Mouse (Mus musculus) cerebellum, adult 2 months (tissue): ENCODE measurements around the gene Syne2. TPM values are rescaled to one million over a fixed set of nuclear protein-coding genes. Genes with fewer than 3 reads are reported as not detected.

Source experiments
- DNase-seq, 2 experiments: peaks; one replicate each; pipeline ENCODE4 v3.0.0; 2021
- H3K27ac ChIP-seq: fragments of 200-500 bp; 2 replicates; pipeline ENCODE4 v1.5.1; 2012; ENCODE audit warnings: low read length, control low read depth, inconsistent platforms; ENCODE audit not compliant: insufficient read depth
- H3K27me3 ChIP-seq: fragments of 200-500 bp; 2 replicates; pipeline ENCODE4 v1.6.1; 2012; ENCODE audit warnings: inconsistent platforms, mild to moderate bottlenecking, low read length, moderate library complexity; ENCODE audit not compliant: control insufficient read depth, insufficient read depth
- H3K4me1 ChIP-seq: fragments of 200-500 bp; 2 replicates; pipeline ENCODE4 v1.6.1; 2011; ENCODE audit warnings: low read length; ENCODE audit not compliant: control insufficient read depth, insufficient read depth
- H3K4me3 ChIP-seq: fragments of 200-500 bp; replicated peaks from 2 replicates; pipeline ENCODE3; 2011; ENCODE audit warnings: mild to moderate bottlenecking, low read depth, low read length, control low read depth; ENCODE audit not compliant: insufficient read depth
- CTCF ChIP-seq: fragments of 200-500 bp; IDR thresholded peaks from 2 replicates; pipeline ENCODE4 v1.5.1; 2011; ENCODE audit warnings: low read depth, mild to moderate bottlenecking, control low read depth, low read length, moderate library complexity, borderline replicate concordance; ENCODE audit not compliant: insufficient read depth
- POLR2A ChIP-seq: fragments of 200-500 bp; IDR thresholded peaks from 2 replicates; pipeline ENCODE4 v1.6.1; 2011; ENCODE audit warnings: low read length, control low read depth, borderline replicate concordance; ENCODE audit not compliant: insufficient read depth
- WGBS: fragments of 180-500 bp; shearing (Covaris S2); methylation state at CpG from one replicate; pipeline ENCODE4 v1.1.7; 2018; 5-methylcytosine and 5-hydroxymethylcytosine counted together
- polyA plus RNA-seq: library from polyadenylated mRNA; depleted of rRNA; stranded (reverse); fragments of >200 nt; gene quantifications from 2 replicates; pipeline ENCODE4 v1.2.3, GENCODE M21; 2012

Syne2 gene
- polyA plus RNA-seq, 1 experiment, result 39.3 TPM

GRCm38 (mm10) chr12:76092789-76093466 lies 275.0 kb downstream of the Syne2 start:
- Histone ChIP-seq H3K27ac (no peak overlapping the region), H3K4me3 (no peak overlapping the region), H3K4me1 (peaks cover 13% of the 10 kb centered on the region), H3K27me3 (no peaks in the 10 kb centered on the region)
- WGBS, result 93% methylated on average over 11 of the region's 11 CpGs
- no peak for DNase-seq
- TF ChIP-seq CTCF, result no peak
- no peak for TF ChIP-seq POLR2A

- 61% methylated on average over 15 of the region's 15 CpGs for WGBS
- TF ChIP-seq POLR2A (no peak), CTCF (no peak)
- no peak overlapping the region for H3K27ac ChIP-seq
- H3K4me1 ChIP-seq, result peaks cover 13% of the 10 kb centered on the region
- no peak for DNase-seq
- no peak overlapping the region for H3K4me3 ChIP-seq
- no peaks in the 10 kb centered on the region for H3K27me3 ChIP-seq
Observed at GRCm38 (mm10) chr12:76093613-76094588, 276.0 kb downstream of the Syne2 start.

DNA sequence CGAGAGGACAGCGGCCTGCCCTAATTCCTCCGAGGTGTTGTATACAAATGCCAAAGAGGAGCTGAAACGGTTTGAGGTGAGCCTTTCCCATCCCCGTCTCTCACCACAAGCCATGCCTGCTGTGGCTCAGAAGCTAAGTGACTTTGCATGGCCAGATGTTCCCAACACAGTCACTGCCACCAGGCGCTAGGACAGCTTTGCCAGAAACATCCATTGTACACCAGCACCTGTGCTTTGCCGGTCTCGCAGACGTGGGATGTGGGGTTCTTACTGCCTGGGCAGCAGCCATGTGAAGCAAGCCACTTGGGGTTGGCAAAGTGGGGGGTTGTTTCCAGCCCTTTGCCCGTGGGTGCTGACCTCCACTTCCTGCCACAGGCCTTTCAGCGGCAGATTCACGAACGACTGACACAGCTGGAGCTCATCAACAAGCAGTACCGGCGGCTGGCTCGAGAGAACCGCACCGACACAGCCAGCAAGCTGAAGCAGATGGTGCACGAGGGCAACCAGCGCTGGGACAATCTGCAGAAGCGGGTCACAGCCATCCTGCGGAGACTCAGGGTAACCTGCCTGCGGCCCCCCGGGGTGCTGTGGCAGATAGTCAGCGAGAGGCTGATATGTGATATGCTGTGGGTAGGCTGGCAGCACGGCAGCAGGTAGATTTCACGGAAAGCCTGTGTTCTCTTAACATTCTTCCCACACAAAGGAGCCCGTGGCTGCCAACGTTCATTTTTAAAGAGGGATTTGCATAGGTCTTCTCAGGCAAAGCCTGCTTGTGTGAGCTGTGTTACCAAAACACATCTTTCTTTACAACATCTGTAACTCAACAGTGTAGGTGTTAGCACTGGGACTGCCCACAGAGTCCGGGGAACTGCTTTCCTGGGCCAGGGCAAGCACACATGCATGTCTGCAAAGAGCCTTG lies 277.4 kb downstream of the Syne2 start:
- peaks cover 13% of the 10 kb centered on the region for H3K4me1 ChIP-seq
- TF ChIP-seq CTCF (no peak), POLR2A (no peak)
- no peak overlapping the region for H3K27ac ChIP-seq
- WGBS, result 51% methylated on average over 30 of the region's 30 CpGs
- peak in 1 of 2 experiments; percentile 34 for DNase-seq
- H3K4me3 ChIP-seq, result no peak overlapping the region
- H3K27me3 ChIP-seq, result no peaks in the 10 kb centered on the region

GRCm38 (mm10) chr12:76102621-76103020 lies 284.7 kb downstream of the Syne2 start:
- peak; percentile 84 to 89 for DNase-seq
- H3K4me3 ChIP-seq, result no peak overlapping the region
- peaks cover 28% of the 10 kb centered on the region for H3K4me1 ChIP-seq
- H3K27ac ChIP-seq, result peak overlapping the region; percentile 31; the same call in 1 of the 2 replicates
- TF ChIP-seq CTCF, result no peak
- no peak for TF ChIP-seq POLR2A
- no peaks in the 10 kb centered on the region for H3K27me3 ChIP-seq
- 19% methylated on average over 12 of the region's 12 CpGs for WGBS

DNA sequence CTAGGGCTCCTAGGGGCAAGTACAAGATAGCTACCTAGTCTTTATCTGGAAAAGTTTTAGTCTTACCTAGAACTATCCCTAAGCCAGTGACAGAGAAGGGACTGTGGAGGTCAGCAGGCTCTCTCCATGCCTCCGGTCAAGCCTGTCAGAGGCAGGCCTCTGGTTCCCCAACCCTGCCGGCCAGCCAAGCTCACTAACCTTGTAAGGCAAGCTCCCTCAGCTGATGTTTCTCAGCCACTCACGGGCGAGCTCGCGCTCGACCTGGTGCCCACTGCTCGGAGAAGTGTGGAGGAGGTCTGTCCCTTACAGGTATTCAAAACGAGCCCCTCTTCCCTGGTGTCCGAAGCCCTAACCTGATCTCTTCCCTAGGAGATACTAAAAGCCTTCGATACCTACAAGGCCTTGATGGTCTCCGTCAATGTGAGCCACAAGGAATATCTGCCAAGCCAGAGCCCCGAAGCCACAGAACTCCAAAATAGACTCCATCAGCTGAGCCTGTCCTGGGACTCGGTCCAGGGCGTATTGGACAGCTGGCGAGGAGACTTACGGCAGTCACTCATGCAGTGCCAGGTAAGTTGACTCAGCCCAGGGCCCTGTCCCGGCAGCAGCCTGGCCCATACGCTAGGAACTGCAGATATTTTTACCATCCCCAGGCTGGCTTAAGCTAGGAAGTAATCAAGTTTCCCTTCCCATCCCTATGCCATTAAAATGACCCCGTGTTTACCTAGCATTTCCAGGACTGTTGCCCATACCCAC lies 286.8 kb downstream of the Syne2 start:
- H3K4me3 ChIP-seq, result no peak overlapping the region
- no peaks in the 10 kb centered on the region for H3K27me3 ChIP-seq
- peaks cover 30% of the 10 kb centered on the region for H3K4me1 ChIP-seq
- DNase-seq, result peak; percentile 70 to 82
- H3K27ac ChIP-seq, result no peak overlapping the region
- WGBS, result 58% methylated on average over 20 of the region's 20 CpGs
- TF ChIP-seq CTCF (no peak), POLR2A (no peak)

DNA sequence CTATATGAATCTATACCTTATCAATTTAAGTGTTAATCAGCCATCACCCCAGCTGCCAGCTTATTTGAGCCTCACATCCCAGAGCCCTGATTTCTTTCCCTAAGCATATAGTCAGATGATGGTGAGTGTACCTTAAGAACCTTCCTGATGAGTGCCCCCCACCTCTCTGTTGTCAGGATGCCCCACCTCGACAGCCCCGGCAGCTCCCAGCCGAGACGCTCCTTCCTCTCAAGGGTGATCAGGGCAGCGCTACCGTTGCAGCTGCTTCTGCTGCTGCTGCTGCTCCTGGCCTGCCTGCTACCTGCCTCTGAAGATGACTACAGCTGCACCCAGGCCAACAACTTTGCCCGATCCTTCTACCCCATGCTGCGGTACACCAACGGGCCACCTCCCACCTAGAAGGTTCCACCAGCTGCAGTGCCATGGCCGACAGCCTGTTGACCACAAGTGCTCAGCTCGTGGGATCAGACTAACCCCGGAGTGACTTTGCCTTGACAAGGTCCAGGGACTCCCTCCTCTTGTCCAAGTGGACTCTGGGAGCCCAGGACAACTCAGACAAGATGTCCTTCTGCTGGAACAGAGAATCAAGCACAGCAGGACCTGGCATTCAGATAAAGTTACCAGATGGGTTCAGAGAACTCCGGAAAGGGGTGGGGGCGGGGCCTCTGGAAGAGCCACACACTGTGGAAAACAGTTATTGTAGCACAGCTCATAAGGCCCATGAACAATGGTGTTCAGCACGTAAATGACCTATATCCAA lies 291.9 kb downstream of the Syne2 start:
- Histone ChIP-seq H3K27ac (peak overlapping the region; percentile 36), H3K4me3 (no peak overlapping the region), H3K4me1 (peaks cover 18% of the 10 kb centered on the region), H3K27me3 (no peaks in the 10 kb centered on the region)
- peak; percentile 81 to 89 for DNase-seq
- 24% methylated on average over 15 of the region's 15 CpGs for WGBS
- TF ChIP-seq CTCF (no peak), POLR2A (no peak)
